Comparison of ENCODE assay signal across 20 mouse cellular contexts in the genomic region with DNA sequence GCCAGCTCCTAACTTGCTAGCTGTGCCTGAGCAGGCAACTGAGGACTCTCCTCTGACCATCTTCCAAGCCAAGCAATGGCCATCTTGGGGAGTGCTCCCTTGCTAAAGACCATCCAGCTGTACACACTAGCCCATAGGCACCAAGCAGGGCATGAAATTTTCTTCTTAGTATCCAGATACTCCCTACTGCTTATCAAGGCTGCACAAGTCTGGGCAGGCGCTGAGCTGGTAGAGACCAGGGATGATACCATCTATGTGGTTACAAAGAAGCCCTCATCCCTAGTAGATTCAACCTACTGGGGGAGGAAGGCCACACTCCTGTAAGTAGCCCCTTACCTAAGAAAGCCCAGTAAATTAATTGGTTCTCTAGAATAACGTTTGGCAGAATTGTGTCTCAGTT. TPM values are rescaled to one million over a fixed set of nuclear protein-coding genes. Genes with fewer than 3 reads are reported as not detected.
DNase-seq lines count a peak whose midpoint lies in the region; ATAC-seq and TF ChIP-seq lines count a peak whose summit lies in the region.
"Had no signal": no experiment of that assay in that cellular context is flagged by ENCODE, and none has a peak within 500 bp of the region (broad histone marks: within the 10 kb centered on the region; RNA-seq: fewer than 3 reads in every experiment).

No protein-coding gene starts in this region.

- H3K4me2 ChIP-seq in heart, embryonic 16.5 days (ENCODE audit: low read depth, low read length) = no peak overlapping the region
- H3K4me2 ChIP-seq in lung, postnatal 0 days (replicated peaks; ENCODE audit: low read depth, low read length) = no peak overlapping the region
- H3K4me2 ChIP-seq in liver, embryonic 12.5 days = no peak overlapping the region
- H3K4me2 ChIP-seq: forebrain, embryonic 13.5 days; hindbrain, embryonic 14.5 days; limb, embryonic 12.5 days; liver, embryonic 15.5 days; midbrain, embryonic 13.5 days had no signal

- 72% methylated on average over 2 of the region's 2 CpGs for WGBS in heart, embryonic 16.5 days
- WGBS in lung, postnatal 0 days = 74% methylated on average over 2 of the region's 2 CpGs
- 27% methylated on average over 2 of the region's 2 CpGs for WGBS in liver, embryonic 12.5 days (ENCODE audit: insufficient replicate concordance)

- no peaks in the 10 kb centered on the region for H3K9me3 ChIP-seq in heart, embryonic 16.5 days (replicated peaks; ENCODE audit: control insufficient read depth, low read length)
- H3K9me3 ChIP-seq in lung, postnatal 0 days (ENCODE audit: low read length) = no peaks in the 10 kb centered on the region
- H3K9me3 ChIP-seq in liver, embryonic 12.5 days (replicated peaks) = no peaks in the 10 kb centered on the region
- H3K9me3 ChIP-seq: forebrain, embryonic 13.5 days; G1E; limb, embryonic 12.5 days; liver, embryonic 15.5 days; midbrain, embryonic 13.5 days had no signal

- no peak for TF ChIP-seq CTCF in lung, postnatal 0 days (IDR thresholded peaks at IDR 0.05)
- no peak for TF ChIP-seq CTCF in layer of hippocampus, adult 2 months (conservative IDR thresholded peaks at IDR 0.05)

- ATAC-seq in heart, embryonic 16.5 days (replicated peaks; ENCODE audit: extremely low read depth, insufficient read depth, low FRiP score) = no peak
- ATAC-seq in lung, postnatal 0 days = no peak
- ATAC-seq in liver, embryonic 12.5 days = peak; percentile 40; the same call in 1 of the 2 replicates
- ATAC-seq: forebrain, embryonic 13.5 days; inflammation-experienced regulatory T-cells, adult 6 months; midbrain, embryonic 13.5 days had no signal

- intact Hi-C loops in heart, postnatal 25 days (cut with DNase I) = loop anchor here (5.0 kb wide), 1 partner anchor 130 kb away; no protein-coding TSS in a partner anchor

- TF ChIP-seq EP300 in lung, postnatal 0 days (IDR thresholded peaks at IDR 0.05) = no peak

- H3K9ac ChIP-seq in heart, embryonic 16.5 days (ENCODE audit: low read length) = no peak overlapping the region
- H3K9ac ChIP-seq in lung, postnatal 0 days (replicated peaks; ENCODE audit: low read depth) = no peak overlapping the region
- H3K9ac ChIP-seq in liver, embryonic 12.5 days = no peak overlapping the region
- H3K9ac ChIP-seq: forebrain, embryonic 13.5 days; hindbrain, embryonic 14.5 days; limb, embryonic 12.5 days; liver, embryonic 15.5 days; midbrain, embryonic 13.5 days had no signal

- H3K4me1 ChIP-seq in heart, embryonic 16.5 days (ENCODE audit: control insufficient read depth, insufficient read depth, low read length) = peaks cover 8% of the 10 kb centered on the region; the same call in 1 of the 2 replicates
- peaks cover 12% of the 10 kb centered on the region; the same call in 1 of the 2 replicates for H3K4me1 ChIP-seq in lung, postnatal 0 days (ENCODE audit: insufficient read depth, low read depth, low read length)
- H3K4me1 ChIP-seq in liver, embryonic 12.5 days = peaks cover 21% of the 10 kb centered on the region
- H3K4me1 ChIP-seq: limb, embryonic 12.5 days had no signal

- no peaks in the 10 kb centered on the region for H3K36me3 ChIP-seq in heart, embryonic 16.5 days (ENCODE audit: control insufficient read depth, insufficient read depth)
- H3K36me3 ChIP-seq in lung, postnatal 0 days (ENCODE audit: insufficient read depth, low read length) = no peaks in the 10 kb centered on the region
- H3K36me3 ChIP-seq in liver, embryonic 12.5 days = no peaks in the 10 kb centered on the region
- H3K36me3 ChIP-seq: G1E; limb, embryonic 12.5 days; liver, embryonic 15.5 days; midbrain, embryonic 13.5 days had no signal

- no peaks in the 10 kb centered on the region for H3K27me3 ChIP-seq in heart, embryonic 16.5 days (ENCODE audit: control insufficient read depth, insufficient read depth, low read length)
- no peaks in the 10 kb centered on the region for H3K27me3 ChIP-seq in lung, postnatal 0 days (replicated peaks; ENCODE audit: insufficient read depth, low read length)
- no peaks in the 10 kb centered on the region for H3K27me3 ChIP-seq in liver, embryonic 12.5 days (replicated peaks)
- H3K27me3 ChIP-seq: forebrain, embryonic 13.5 days; liver, embryonic 15.5 days had no signal

- DNase-seq in heart, postnatal 25 days (ENCODE audit: low spot score) = no peak
- no peak for DNase-seq in lung, postnatal 0 days (ENCODE audit: low spot score)
- DNase-seq in lung, postnatal 10 days = no peak
- no peak for DNase-seq in spleen, adult 18-20 months
- DNase-seq in layer of hippocampus, adult 2 months (ENCODE audit: low spot score in 2 of 2) = no peak
- DNase-seq: adrenal gland, adult 2 months; cerebellum, adult 8-10 months; gastrocnemius, postnatal 36 days; kidney, adult 8-10 months; kidney, postnatal 14 days; lung, postnatal 4 days had no signal

- no peak overlapping the region for H3K4me3 ChIP-seq in heart, embryonic 16.5 days (ENCODE audit: low read length)
- no peak overlapping the region for H3K4me3 ChIP-seq in lung, postnatal 0 days (ENCODE audit: low read depth, low read length)
- no peak overlapping the region for H3K4me3 ChIP-seq in liver, embryonic 12.5 days
- H3K4me3 ChIP-seq in layer of hippocampus, adult 2 months = no peak overlapping the region
- H3K4me3 ChIP-seq: forebrain, embryonic 13.5 days; limb, embryonic 12.5 days; liver, embryonic 15.5 days; midbrain, embryonic 13.5 days had no signal

- peak overlapping the region; percentile 47 for H3K27ac ChIP-seq in heart, embryonic 16.5 days (ENCODE audit: low read length)
- H3K27ac ChIP-seq in lung, postnatal 0 days (ENCODE audit: low read length) = peak overlapping the region; percentile 43; the same call in 1 of the 2 replicates
- H3K27ac ChIP-seq in liver, embryonic 12.5 days = no peak overlapping the region
- no peak overlapping the region for H3K27ac ChIP-seq in layer of hippocampus, adult 2 months
- H3K27ac ChIP-seq: forebrain, embryonic 13.5 days; hindbrain, embryonic 14.5 days; limb, embryonic 12.5 days; liver, embryonic 15.5 days; midbrain, embryonic 13.5 days had no signal

RNA-seq across cellular contexts. Expression of gene Itga6, which starts 7.0 kb away (rescaled TPM):
- polyA plus RNA-seq in heart, embryonic 16.5 days (2015; fragmentation: Nextera tagmentation; extraction: Ambion mirVana) = 46.2 and 49.6 TPM in 2 replicates
- 10 to 100 TPM; 48.3 to 57.7 TPM for total RNA-seq in heart, postnatal 25 days (2021)
- polyA plus RNA-seq in lung, postnatal 0 days (2015; fragmentation: Nextera tagmentation; extraction: Ambion mirVana) = 78.2 and 79.1 TPM in 2 replicates
- 14.2 and 14.6 TPM in 2 replicates for polyA plus RNA-seq in liver, embryonic 12.5 days (2016; fragmentation: Nextera tagmentation; extraction: Ambion mirVana)
- 10 to 100 TPM; 21.1 to 25.8 TPM for total RNA-seq in layer of hippocampus, adult 2 months (2021)

Comparison
In these comparisons a context has a peak if more than half of its experiments do, and no peak if none do; other contexts are left out.
1. H3K27ac ChIP-seq: peak in heart, embryonic 16.5 days (single experiment) and lung, postnatal 0 days (single experiment); none in liver, embryonic 12.5 days (single experiment) and layer of hippocampus, adult 2 months (single experiment).